Mouse (Mus musculus) hindbrain, embryonic 14.5 days (tissue): ENCODE results near the gene Etv6. TPM values are rescaled to one million over a fixed set of nuclear protein-coding genes. Genes with fewer than 3 reads are reported as not detected.
A peak's percentile ranks its signal among the peaks of the same experiment; 100 is the strongest.
"Not testable (repeated sequence)": the region's sequence is repeated elsewhere in the genome, so short reads cannot be mapped to it uniquely, and the experiment has no call there.

Source experiments
- ATAC-seq: fragments of 200-750 bp; cut with Nextera tagmentation; 2 replicates; pipeline ENCODE4 v1.8.0; 2017; ENCODE audit warnings: moderate number of reproducible peaks, mild to moderate bottlenecking, moderate TSS enrichment, moderate library complexity; ENCODE audit not compliant: low FRiP score
- DNase-seq: peaks from one replicate; pipeline ENCODE4 v3.0.0-alpha.2; 2015; ENCODE audit warnings: low spot score
- H3K27ac ChIP-seq: fragments of 300-500 bp; sonication (generic); 2 replicates; pipeline ENCODE4 v1.5.1; 2014; ENCODE audit warnings: mild to moderate bottlenecking, moderate library complexity
- H3K27me3 ChIP-seq: fragments of 300-500 bp; sonication (generic); 2 replicates; pipeline ENCODE4 v1.6.1; 2014; ENCODE audit warnings: mild to moderate bottlenecking, low read length, mixed read lengths; ENCODE audit not compliant: control insufficient read depth, insufficient read depth
- H3K36me3 ChIP-seq: fragments of 300-500 bp; sonication (generic); replicated peaks from 2 replicates; pipeline ENCODE4 v1.6.1; 2014; ENCODE audit not compliant: control insufficient read depth, insufficient read depth
- H3K4me1 ChIP-seq: fragments of 300-500 bp; sonication (generic); replicated peaks from 2 replicates; pipeline ENCODE4 v1.6.1; 2014; ENCODE audit warnings: antibody characterized with exemption, low read length, mixed read lengths; ENCODE audit not compliant: control insufficient read depth, insufficient read depth
- H3K4me2 ChIP-seq: fragments of 300-500 bp; sonication (generic); replicated peaks from 2 replicates; pipeline ENCODE4 v1.6.1; 2014; ENCODE audit warnings: mild to moderate bottlenecking, moderate library complexity
- H3K4me3 ChIP-seq: fragments of 300-500 bp; sonication (generic); replicated peaks from 2 replicates; pipeline ENCODE4 v1.5.1; 2014; ENCODE audit warnings: mild to moderate bottlenecking, low read length
- H3K9ac ChIP-seq: fragments of 300-500 bp; sonication (generic); 2 replicates; pipeline ENCODE4 v1.6.1; 2014
- H3K9me3 ChIP-seq: fragments of 300-500 bp; sonication (generic); 2 replicates; pipeline ENCODE4 v1.6.1; 2016; ENCODE audit warnings: low read length; ENCODE audit not compliant: control insufficient read depth
- WGBS: fragments of 180-500 bp; shearing (Covaris S2); extraction: QIAGEN DNeasy Blood & Tissue Kit; methylation state at CpG from one replicate; pipeline ENCODE4 v1.1.7; 2014; 5-methylcytosine and 5-hydroxymethylcytosine counted together
- polyA plus RNA-seq: library from polyadenylated mRNA; unstranded; fragments of >200 nt; fragmentation: Nextera tagmentation; extraction: Ambion mirVana; gene quantifications from 2 replicates; pipeline ENCODE4 v1.2.1, GENCODE M21; 2014

Gene Etv6
- polyA plus RNA-seq: 6.1 and 6.8 TPM in 2 replicates

DNA sequence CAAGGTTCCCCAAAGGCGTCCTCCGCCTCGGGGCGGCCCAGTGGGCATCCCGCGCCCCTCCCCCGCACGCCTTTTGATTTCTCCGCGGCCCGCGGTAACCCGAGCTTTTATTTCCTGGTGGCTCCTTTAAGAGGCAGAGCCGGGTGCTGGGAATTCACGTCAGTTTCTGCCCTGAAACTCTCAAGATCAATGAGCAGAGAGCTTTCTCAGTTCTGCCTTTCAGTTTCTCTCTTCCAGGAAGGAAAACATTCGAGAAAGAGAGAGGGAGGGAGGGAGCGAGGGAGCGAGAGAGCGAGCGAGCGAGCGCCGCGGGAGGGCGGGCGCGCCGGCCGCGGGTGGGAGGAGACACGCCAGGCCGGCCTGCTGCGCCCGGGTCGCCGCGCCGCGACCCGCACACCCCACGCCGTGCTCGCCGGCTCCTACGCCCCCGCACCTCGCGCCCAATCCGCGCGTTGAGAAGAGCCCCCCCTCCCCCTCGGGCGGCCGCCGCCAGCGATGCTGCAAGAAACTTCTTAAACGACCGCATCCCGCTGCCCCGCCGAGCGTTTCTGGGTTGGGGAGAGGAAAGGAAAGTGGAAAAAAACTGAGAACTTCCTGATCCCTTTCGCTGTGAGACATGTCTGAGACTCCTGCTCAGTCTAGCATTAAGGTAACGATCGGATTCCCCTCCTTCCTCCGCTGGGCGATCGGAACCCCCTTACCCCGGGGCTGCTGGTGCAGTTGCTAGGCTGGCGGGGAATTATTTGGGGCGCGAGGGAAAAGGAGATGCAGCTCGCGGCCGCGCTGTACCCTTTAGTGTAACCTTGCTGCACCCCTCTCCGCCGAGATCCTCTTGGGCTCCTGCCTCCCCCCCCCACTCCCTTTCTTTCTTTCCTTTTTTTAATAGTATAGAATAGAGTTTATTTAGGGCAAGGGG is at the start of gene Etv6:
TSS of gene Etv6 (plus strand) at position 211 of the 916 bp plus-strand sequence.
- H3K4me3 ChIP-seq: peak within 1 kb of the TSS; percentile 69
- H3K36me3 ChIP-seq: no peaks in the 10 kb centered on the region
- H3K4me2 ChIP-seq: peak within 1 kb of the TSS; percentile 63
- H3K27me3 ChIP-seq: no peaks in the 10 kb centered on the region
- H3K9me3 ChIP-seq: no peaks in the 10 kb centered on the region
- under 1% methylated on average over 72 of the region's 78 CpGs for WGBS
- peaks cover 22% of the 10 kb centered on the region for H3K4me1 ChIP-seq
- ATAC-seq (peak; percentile 75), DNase-seq (peak; percentile 78)
- peak within 1 kb of the TSS; percentile 98 for H3K9ac ChIP-seq
- peak within 1 kb of the TSS; percentile 100 for H3K27ac ChIP-seq

DNA sequence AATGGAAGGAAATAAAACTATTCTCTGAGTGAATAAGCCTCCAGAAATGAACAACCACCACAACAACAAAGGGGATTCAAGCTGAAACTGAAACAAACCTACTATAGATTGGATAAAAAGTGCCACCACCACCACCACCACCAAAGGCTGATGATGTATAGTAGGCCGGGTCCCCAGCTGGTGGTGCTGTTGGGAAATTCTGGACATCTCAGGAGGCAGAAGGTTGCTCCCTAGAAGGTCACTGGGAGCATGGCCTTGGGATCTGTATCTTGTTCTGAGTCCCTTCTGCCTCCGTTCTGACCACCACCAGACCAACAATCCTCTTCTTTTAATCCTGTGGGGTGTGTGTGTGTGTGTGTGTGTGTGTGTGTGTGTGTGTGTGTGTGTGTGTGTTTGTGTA is 49.3 kb upstream of the Etv6 start:
- WGBS: 51% methylated on average over 2 of the region's 2 CpGs
- no peaks in the 10 kb centered on the region for H3K36me3 ChIP-seq
- H3K4me3 ChIP-seq: no peak overlapping the region
- no peak overlapping the region for H3K9ac ChIP-seq
- H3K4me2 ChIP-seq: no peak overlapping the region
- H3K27ac ChIP-seq: no peak overlapping the region
- no peaks in the 10 kb centered on the region for H3K27me3 ChIP-seq
- DNase-seq (no peak), ATAC-seq (no peak)
- H3K4me1 ChIP-seq: no peaks in the 10 kb centered on the region; the same call in 1 of the 2 replicates
- H3K9me3 ChIP-seq: no peaks in the 10 kb centered on the region

DNA sequence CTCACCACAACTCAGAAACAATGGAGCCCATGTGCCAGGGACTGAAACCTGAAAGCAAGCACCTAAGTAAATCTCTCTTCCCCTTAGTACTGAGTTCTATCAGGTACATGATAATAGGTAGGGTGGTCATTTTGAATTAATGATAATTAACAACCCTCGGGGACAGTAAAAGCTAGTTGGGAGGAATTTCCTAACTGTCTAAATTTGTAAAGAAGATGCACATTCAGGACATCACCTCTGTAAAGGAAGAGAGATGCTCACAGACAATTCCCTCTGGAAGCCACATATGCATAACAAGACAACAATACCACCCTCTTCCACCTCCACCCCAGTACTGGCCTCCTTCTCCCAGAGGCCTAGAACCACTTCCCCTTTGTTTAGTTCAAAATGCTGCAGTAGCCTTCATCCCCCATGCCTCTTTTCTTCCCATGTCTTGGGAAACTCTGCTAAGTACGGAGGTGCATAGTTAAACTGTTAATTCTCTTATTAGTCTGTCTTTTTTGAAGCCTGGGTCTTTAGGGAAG is 48.4 kb upstream of the Etv6 start:
- H3K9ac ChIP-seq: no peak overlapping the region
- H3K27ac ChIP-seq: no peak overlapping the region
- ATAC-seq: no peak
- H3K4me3 ChIP-seq: no peak overlapping the region
- H3K4me2 ChIP-seq: no peak overlapping the region
- 36% methylated on average over 2 of the region's 2 CpGs for WGBS
- H3K9me3 ChIP-seq: no peaks in the 10 kb centered on the region
- no peaks in the 10 kb centered on the region; the same call in 1 of the 2 replicates for H3K4me1 ChIP-seq
- no peaks in the 10 kb centered on the region for H3K36me3 ChIP-seq
- no peaks in the 10 kb centered on the region for H3K27me3 ChIP-seq
- DNase-seq: no peak

- ATAC-seq: no peak
- H3K4me2 ChIP-seq: no peak overlapping the region
- WGBS: 48% methylated on average over 9 of the region's 9 CpGs
Observed at GRCm38 (mm10) chr6:133988011-133988410, 47.5 kb upstream of the Etv6 start.

DNA sequence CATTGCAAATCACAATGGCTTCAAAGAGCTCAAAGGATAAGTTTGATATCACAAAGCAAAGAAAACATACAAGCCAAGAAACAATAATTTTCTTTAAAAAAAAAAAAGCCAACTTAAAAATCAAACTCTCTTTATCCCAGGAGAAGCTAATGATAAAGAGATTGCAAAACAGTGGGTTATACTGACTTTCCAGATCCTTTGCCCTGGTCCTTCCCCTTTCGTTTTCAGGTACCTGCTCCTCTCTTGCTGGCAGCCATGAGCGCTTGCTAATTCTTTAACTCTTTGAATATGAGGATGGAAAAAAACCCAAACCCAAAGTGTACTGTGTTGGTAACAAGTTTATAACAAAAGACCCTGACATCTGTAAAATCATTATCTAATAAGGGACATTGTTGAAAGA is 38.0 kb upstream of the Etv6 start:
- H3K4me1 ChIP-seq: no peaks in the 10 kb centered on the region
- H3K27me3 ChIP-seq: no peaks in the 10 kb centered on the region
- no peaks in the 10 kb centered on the region for H3K36me3 ChIP-seq
- no peak overlapping the region for H3K9ac ChIP-seq
- H3K9me3 ChIP-seq: no peaks in the 10 kb centered on the region
- no peak overlapping the region for H3K4me2 ChIP-seq
- no peak for ATAC-seq
- no peak overlapping the region for H3K27ac ChIP-seq
- H3K4me3 ChIP-seq: no peak overlapping the region
- WGBS: 86% methylated on average over 2 of the region's 2 CpGs
- no peak for DNase-seq

More at GRCm38 (mm10) chr6:133988011-133988410, 47.5 kb upstream of the Etv6 start:
- Histone ChIP-seq H3K4me3 (no peak overlapping the region), H3K27ac (no peak overlapping the region), H3K9ac (no peak overlapping the region), H3K27me3 (no peaks in the 10 kb centered on the region), H3K9me3 (no peaks in the 10 kb centered on the region), H3K36me3 (no peaks in the 10 kb centered on the region), H3K4me1 (no peaks in the 10 kb centered on the region; the same call in 1 of the 2 replicates)
- DNase-seq: no peak

DNA sequence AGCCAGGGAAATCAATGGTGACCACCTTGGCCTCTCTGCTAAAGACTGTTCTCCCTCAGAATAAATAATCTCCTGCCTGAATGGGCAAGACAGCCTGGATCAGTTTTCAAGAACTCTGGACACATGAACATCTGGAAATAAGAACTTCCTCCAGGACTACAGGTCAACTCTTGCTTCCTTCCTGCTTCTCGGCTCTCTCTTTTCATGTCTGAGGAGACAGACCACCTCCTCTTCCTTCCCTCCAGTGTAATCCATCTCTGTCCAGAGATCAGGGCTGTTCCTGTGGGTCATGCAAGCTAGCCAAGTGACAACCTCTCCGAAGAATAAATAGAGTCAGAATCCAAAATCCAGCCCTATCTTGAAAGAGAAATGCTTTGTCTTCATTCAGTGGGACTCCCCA is 37.6 kb upstream of the Etv6 start:
- DNase-seq: no peak
- Histone ChIP-seq H3K27ac (no peak overlapping the region), H3K9me3 (no peaks in the 10 kb centered on the region), H3K36me3 (no peaks in the 10 kb centered on the region), H3K9ac (no peak overlapping the region), H3K4me3 (no peak overlapping the region), H3K27me3 (no peaks in the 10 kb centered on the region), H3K4me1 (no peaks in the 10 kb centered on the region), H3K4me2 (no peak overlapping the region)
- ATAC-seq: no peak
- WGBS: 88% methylated on average over 2 of the region's 2 CpGs

DNA sequence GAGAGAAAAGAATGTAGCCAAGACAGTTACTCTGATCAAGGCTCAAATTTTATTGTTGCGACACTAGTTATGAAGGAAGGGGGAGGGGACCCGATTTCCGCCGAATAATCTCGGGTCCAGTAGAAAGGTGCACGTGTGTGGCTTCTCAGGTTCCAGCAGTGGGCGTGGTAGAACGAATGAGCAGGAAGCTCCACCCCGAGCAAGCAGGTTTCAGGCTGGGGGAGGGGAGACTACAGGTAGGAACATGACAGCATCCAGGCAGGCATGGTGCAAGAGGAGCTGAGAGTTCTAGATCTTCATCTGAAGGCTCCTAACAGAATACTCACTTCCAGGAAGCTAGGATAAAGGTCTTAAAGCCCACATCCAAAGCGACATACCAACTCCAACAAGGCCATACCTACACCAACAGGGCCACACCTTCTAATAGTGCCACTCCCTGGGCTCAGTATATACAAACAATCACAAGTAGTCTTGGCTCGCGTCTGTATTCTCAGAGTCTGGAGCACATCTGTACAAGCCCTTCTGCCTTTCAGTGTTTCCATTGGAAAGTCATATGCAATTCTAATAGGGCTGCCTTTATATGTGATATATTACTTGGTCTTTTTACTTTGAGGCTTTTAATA is 20.9 kb upstream of the Etv6 start:
- WGBS: 71% methylated on average over 4 of the region's 12 CpGs
- not testable (repeated sequence) for DNase-seq, H3K4me1 ChIP-seq, H3K27ac ChIP-seq, H3K9me3 ChIP-seq, ATAC-seq, H3K36me3 ChIP-seq, H3K4me3 ChIP-seq, H3K27me3 ChIP-seq, H3K9ac ChIP-seq, H3K4me2 ChIP-seq

DNA sequence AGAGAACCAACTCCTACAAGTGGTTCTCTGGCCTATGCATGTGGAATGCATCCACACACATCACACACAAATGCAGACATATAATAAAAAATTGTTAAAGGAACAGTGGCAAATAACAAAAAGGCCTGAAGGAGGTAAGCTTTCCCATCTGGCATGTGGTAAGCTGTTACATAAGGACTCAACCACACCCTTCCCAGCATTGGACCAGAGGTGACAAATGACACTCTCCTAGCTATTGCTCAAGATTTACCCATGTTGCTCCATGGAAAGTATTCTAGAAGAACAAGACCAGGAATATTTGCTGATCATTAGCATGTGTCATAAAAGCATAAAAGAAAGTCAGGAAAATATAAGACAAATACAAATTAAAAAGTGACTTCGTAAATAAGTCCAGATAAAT is 16.7 kb upstream of the Etv6 start:
- Histone ChIP-seq H3K9ac (no peak overlapping the region), H3K4me1 (no peaks in the 10 kb centered on the region), H3K27ac (no peak overlapping the region), H3K36me3 (no peaks in the 10 kb centered on the region), H3K9me3 (no peaks in the 10 kb centered on the region), H3K27me3 (no peaks in the 10 kb centered on the region), H3K4me2 (no peak overlapping the region), H3K4me3 (no peak overlapping the region)
- 95% methylated on average over 1 of the region's 1 CpGs for WGBS
- DNase-seq (no peak), ATAC-seq (no peak)

DNA sequence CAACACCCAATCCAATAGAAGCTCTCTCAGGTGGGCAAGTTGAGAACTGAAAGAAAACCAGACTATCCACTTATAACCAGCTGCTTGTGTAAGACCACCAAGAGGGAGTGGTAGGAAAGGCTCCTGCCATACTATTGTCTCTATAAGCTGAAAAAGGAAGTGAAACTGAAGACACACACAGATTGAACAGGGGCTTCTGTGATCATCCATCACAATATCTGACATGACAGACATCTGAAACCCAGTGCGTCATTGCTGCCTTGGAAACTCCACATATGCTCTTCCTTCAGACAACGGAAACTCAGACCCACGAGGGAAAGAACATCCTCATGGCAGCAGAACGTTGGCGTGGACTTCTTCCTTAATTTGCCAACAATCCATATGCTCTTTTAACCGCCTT is 14.7 kb upstream of the Etv6 start:
- Histone ChIP-seq H3K27me3 (no peaks in the 10 kb centered on the region), H3K4me1 (no peaks in the 10 kb centered on the region), H3K9me3 (no peaks in the 10 kb centered on the region), H3K27ac (no peak overlapping the region), H3K4me3 (no peak overlapping the region), H3K9ac (no peak overlapping the region), H3K4me2 (no peak overlapping the region), H3K36me3 (no peaks in the 10 kb centered on the region)
- ATAC-seq: no peak
- 85% methylated on average over 6 of the region's 6 CpGs for WGBS
- no peak for DNase-seq
